Mouse (Mus musculus): ENCODE measurements around the gene Tmem104.

Tmem104 gene

GRCm38 (mm10) chr11:115202756-115203155 lies 15.5 kb downstream of the Tmem104 start:
- peak in 1 of 2 experiments; percentile 69 for DNase-seq

DNA sequence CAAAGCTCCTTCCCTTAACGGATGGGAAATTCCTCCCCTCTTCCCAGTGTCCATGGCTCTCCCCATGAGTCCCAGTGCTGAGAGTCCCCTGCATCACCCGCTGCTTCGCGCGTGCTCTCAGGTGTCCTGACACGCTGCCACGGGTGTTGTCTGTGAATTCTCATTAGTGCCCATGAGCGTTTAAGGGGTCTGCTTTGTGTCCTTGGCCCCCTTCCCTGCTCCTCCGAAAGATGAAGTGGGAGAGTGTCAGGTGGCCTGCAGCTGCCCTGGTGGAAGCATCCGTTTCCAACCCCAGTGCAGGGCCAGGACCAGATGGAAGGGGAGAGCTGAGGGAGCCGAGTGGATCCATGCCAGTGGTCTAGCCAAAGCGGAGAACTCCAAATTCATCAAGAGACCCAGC lies 20.8 kb downstream of the Tmem104 start:
- DNase-seq, result peak; percentile 86 to 90

- peak; percentile 85 to 87 for DNase-seq
Measured at GRCm38 (mm10) chr11:115208776-115209732, 21.8 kb downstream of the Tmem104 start.

DNA sequence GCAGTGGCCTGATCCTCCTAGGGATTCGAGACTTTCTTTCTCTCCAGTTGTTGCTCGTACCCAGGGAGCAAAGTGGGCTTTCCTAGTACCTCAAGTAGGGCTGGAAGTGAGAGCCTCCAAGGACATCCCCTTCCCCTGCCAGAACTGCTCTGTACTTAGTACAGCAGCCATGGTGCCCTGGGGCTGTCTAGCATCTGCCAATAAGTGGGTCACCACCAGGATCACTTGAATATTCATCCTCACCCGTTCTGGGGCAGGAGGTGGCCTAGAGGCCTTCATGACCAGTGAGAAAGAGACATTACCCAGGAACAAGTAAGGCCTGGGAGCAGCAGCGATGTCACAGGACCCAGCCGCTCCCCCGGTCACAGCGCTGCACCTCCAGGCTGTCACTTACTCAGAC lies 22.7 kb downstream of the Tmem104 start:
- peak in 1 of 2 experiments; percentile 39 for DNase-seq

DNA sequence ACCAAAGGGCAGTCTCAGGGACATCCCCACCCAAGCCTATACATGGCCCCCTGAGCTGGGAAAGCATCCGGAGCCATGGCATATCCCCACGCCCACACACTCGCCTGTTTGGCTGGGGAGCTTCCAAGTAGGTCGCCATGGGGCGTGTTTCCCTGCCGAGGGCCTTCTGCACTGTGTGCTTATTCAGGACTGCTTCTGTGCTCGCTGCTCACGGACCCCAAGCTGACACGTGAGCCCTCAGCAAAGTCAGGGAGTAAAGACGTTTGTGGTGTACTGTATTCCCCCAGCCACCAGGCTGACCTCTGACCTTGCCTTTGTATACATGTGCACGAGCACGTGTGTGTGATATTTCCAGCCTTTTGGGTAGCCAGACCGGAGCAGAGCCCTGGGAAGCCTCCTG lies 24.8 kb downstream of the Tmem104 start:
- peak; percentile 72 to 74 for DNase-seq

- DNase-seq, result no peak
Measured at GRCm38 (mm10) chr11:115215123-115215522, 27.8 kb downstream of the Tmem104 start.

DNA sequence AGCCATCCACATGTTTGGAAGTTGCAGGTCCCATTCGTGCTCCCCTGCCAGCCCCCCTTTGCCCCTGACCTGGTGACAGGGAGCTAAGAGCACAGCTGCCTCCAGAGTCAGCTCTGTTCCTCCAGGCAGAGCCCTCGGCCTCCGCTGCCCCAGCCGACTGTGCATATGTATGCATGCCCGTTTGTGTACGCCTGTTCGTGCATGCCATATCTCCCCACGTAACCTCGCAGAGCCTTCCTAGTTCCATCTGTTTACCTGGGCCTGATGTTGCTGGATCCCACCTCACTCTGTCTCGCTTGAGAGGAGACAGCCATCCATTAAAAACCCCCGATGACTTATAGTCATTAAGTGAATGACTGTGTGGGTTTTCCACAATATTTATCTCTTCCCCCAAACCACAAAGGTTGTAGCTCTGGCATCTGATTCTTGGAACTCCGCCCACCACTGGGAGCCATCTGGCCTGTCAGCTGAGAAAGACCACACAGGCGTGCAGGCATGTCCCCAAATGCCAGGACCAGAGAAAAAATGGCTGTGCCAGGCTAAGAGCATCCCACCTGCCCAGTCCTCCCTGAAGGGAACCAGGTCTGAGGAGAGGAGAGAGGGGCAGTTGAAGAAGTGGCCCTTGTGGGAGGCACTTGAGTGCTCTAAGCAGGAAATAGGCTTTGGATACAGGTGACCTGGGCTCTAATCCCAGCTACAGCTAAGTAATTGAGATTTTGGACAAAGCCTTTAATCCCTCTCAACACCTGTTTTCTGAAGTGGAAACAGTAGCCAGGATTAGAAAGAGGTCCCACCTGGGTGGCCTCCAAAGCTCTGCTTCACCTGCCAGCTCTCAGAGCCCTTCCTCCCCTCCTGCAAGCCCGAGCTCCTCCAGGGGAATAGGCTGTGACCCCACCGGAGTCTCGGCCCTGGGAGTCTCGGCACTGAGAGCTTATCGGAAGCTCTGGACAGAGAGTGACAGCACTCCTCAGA lies 30.4 kb downstream of the Tmem104 start:
- peak; percentile 98 to 99 for DNase-seq

- peak in 1 of 2 experiments; percentile 44 for DNase-seq
Measured at GRCm38 (mm10) chr11:115219263-115219662, 32.0 kb downstream of the Tmem104 start.

- DNase-seq, result peak; percentile 43 to 44
Measured at GRCm38 (mm10) chr11:115219685-115220084, 32.4 kb downstream of the Tmem104 start.

DNA sequence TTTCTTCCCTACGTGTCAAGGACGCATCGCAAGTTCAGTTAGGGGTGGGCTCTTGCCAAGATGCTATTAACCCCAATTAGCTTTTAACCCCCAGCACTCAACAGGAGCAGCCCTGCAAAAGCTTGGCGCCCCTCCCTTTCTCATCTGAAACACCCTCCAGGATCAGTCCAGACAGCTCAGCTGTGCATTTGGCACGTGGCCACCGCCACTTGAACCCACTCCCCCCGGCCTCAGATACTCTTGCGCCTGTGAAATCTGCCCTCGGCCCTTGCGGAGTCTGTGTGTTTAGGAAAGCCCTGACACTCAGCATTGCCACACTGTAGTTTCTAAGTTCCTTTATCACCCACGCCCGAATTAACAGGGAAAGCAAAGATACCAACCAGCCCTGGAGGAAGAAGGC lies 34.8 kb downstream of the Tmem104 start:
- DNase-seq, result peak; percentile 85 to 90

GRCm38 (mm10) chr11:115222570-115222969 lies 35.3 kb downstream of the Tmem104 start:
- DNase-seq, result peak; percentile 60 to 67

DNA sequence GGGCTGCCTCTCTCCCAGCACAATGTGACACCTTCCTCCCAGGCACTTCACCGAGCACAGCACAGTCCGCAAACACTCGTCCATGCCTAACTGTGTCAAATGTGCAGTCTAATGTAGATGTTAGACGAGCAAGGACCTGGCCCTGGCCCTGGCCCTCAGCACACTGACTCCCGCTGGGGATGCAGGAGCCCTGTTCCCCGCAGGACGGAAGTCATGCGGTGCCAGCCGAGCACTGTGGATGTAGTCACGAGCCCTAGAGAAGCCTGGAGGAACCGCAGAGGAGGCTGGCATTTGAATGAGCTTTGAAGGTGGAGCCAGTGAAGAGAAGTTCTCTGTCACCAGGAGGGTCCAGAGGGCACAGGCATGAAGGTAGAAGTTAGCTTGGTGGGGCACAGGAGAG lies 36.2 kb downstream of the Tmem104 start:
- no peak for DNase-seq

DNA sequence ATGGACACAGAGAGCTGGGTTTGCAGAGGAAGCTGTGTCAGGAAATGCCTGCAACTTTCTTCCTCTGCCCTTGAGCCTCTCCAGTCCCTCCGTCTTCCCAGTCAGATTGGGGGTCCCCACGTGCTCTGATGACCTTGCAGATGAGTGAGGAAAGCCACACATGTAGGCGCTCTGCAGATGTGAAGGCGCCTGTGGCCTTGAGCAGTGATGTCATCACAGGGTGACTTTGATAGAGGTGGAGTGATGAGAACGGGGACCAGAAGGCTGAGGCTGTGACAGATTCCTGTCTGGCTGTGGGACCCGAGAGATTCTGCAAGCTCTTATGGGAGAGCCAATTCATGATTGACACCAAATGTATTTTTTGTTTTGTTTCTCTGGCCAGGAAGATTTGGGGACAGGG lies 36.6 kb downstream of the Tmem104 start:
- no peak for DNase-seq

- DNase-seq, result peak; percentile 74 to 84
Measured at GRCm38 (mm10) chr11:115224889-115225288, 37.6 kb downstream of the Tmem104 start.

DNA sequence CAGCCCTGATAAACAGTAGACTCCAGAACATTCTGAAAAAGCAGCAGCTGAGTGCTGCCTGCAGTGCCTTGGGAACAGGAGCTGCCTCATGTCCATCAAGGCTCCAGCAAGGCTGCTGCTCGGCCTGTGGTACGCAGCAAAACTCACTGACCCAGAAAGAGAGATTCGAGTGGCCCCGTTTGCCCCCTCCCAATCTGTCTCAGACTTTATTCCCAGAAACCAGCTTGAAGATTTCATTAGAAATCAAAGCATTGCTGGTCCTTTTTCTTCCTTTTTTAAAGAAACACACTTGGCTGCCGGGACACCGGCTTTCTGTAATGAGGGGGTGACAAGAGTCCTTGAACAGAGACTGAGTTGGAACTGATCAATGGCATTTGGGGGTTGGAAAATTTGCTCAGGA lies 38.0 kb downstream of the Tmem104 start:
- no peak for DNase-seq

DNA sequence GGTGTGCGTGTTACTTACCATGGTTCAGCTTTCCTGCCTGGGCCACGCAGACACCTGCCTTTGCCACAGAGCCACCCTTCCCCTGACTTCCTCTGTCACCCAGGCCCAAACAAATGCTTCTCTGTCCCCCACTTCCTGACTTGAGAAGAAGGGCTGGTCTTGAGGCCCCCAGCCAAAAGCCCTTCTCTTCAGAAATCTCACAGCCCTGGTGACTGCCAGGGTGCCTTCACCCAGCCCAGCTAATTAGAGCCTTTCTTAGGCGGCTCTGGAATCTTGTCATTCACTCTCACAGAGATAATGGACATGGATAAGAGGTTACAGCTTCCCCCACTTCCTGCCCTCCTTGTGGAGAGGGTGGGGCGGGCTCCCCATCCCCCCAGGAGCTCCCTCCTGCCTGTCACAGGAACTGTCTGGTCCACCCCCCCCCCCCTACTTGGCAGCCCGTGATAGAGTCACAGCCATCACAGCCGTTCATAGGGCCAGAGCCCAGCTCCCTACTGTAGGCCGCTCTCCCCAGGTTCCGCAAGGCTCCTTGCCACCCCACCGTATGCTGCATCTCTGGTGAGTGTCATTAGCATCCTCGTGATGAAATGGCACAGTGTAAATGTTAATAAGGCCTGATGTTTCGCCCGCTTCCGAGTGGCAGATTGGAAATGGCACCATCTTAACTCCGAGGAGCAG lies 39.7 kb downstream of the Tmem104 start:
- peak; percentile 71 to 79 for DNase-seq

- DNase-seq, result peak; percentile 50 to 59
Measured at GRCm38 (mm10) chr11:115227640-115228039, 40.4 kb downstream of the Tmem104 start.

DNA sequence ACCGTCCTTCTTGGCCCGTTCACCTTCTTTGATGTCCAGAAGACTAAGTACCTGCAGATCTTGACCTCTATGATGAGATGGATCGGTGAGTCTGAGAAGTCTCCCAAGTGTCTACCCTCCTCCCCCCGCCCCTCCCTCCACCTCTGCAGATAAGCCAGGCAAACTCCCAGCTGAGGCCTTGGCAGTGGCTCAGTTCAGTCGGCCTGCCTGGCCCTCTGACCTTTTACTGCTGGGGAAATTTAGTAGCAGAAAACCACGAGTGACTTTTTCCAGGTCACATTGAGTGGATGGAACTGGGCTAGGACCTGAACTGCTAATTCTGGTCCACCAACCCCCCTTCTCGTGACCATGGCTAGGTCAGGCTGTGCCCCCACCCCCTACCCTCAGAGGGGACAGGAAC lies 41.1 kb downstream of the Tmem104 start:
- DNase-seq, result no peak

GRCm38 (mm10) chr11:115229021-115229930 lies 42.0 kb downstream of the Tmem104 start:
- DNase-seq, result no peak

GRCm38 (mm10) chr11:115231168-115231915 lies 44.1 kb downstream of the Tmem104 start:
- DNase-seq, result no peak

GRCm38 (mm10) chr11:115231924-115232323 lies 44.6 kb downstream of the Tmem104 start:
- DNase-seq, result peak; percentile 59 to 60

All from cerebellum, postnatal 10 days (tissue).